Mouse (Mus musculus) neural tube, postnatal 0 days (tissue): ENCODE measurements around the gene Tank. TPM values are rescaled to one million over a fixed set of nuclear protein-coding genes. Genes with fewer than 3 reads are reported as not detected.

Experiments used
- polyA plus RNA-seq: library from polyadenylated mRNA; unstranded; fragments of >200 nt; fragmentation: Nextera tagmentation; extraction: Ambion mirVana; gene quantifications from 2 replicates; pipeline ENCODE4 v1.2.1, GENCODE M21; 2015

The Tank gene
- 24.8 and 24.9 TPM in 2 replicates for polyA plus RNA-seq

DNA sequence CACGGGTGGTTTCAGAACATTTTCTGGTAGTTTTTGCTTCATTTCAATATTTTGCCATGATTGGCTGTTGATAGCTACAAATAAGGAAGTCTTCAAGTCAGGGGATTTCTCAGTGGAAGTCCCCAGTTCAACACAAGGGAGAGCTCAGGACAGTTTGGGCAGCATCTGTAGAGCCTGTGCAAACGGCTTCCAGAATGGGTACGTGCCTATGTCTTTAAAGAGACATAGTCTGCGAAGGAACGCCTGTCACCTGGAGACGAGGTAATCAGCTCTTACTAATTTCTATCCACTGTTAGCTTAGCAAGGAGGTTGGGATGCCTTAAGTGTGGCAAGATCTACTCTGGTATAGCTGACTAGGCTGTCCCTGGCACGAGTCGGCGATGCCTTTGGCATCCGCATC is at the start of gene Tank:
TSS of gene Tank (plus strand) at position 153 of the 400 bp plus-strand sequence.

Other genes with a start within 250 kb of the Tank start
- 178 and 182 TPM in 2 replicates for gene Psmd14, start 133.1 kb downstream of the Tank start, polyA plus RNA-seq
- 0.17 TPM in 2 replicates for gene Tbr1, start 224.3 kb downstream of the Tank start, polyA plus RNA-seq